Mouse (Mus musculus) ES-E14 (cell line): ENCODE measurements around the gene Axin2.

Source experiments
- CHD2 ChIP-seq: IDR thresholded peaks from 2 replicates; pipeline ENCODE4 v1.6.1; 2014; ENCODE audit warnings: mild to moderate bottlenecking, low read depth, low read length, inconsistent platforms
- HCFC1 ChIP-seq: IDR thresholded peaks from 2 replicates; pipeline ENCODE4 v1.6.1; 2012; ENCODE audit warnings: low read length, inconsistent platforms, borderline replicate concordance; ENCODE audit not compliant: insufficient read depth
- ZNF384 ChIP-seq: IDR thresholded peaks from 2 replicates; pipeline ENCODE4 v1.6.1; 2012; ENCODE audit warnings: low read depth, low read length, inconsistent platforms

- TF ChIP-seq HCFC1 (no peak), CHD2 (no peak), ZNF384 (no peak)
Observed at GRCm38 (mm10) chr11:108959196-108959595, 39.0 kb downstream of the Axin2 start.
